Mouse (Mus musculus): Measurements from ENCODE around the gene Gh.

The Gh gene

GRCm38 (mm10) chr11:106308162-106308561 is 6.5 kb upstream of the Gh start:
- no peak for DNase-seq (ENCODE audit: low spot score)

- no peak for DNase-seq (ENCODE audit: low spot score)
These were observed 5.8 kb upstream of the Gh start for GRCm38 (mm10) chr11:106307432-106307831.

GRCm38 (mm10) chr11:106306758-106307157 is 5.1 kb upstream of the Gh start:
- DNase-seq (ENCODE audit: low spot score), result no peak

GRCm38 (mm10) chr11:106306065-106306385 is 4.4 kb upstream of the Gh start:
- DNase-seq (ENCODE audit: low spot score), result no peak

DNA sequence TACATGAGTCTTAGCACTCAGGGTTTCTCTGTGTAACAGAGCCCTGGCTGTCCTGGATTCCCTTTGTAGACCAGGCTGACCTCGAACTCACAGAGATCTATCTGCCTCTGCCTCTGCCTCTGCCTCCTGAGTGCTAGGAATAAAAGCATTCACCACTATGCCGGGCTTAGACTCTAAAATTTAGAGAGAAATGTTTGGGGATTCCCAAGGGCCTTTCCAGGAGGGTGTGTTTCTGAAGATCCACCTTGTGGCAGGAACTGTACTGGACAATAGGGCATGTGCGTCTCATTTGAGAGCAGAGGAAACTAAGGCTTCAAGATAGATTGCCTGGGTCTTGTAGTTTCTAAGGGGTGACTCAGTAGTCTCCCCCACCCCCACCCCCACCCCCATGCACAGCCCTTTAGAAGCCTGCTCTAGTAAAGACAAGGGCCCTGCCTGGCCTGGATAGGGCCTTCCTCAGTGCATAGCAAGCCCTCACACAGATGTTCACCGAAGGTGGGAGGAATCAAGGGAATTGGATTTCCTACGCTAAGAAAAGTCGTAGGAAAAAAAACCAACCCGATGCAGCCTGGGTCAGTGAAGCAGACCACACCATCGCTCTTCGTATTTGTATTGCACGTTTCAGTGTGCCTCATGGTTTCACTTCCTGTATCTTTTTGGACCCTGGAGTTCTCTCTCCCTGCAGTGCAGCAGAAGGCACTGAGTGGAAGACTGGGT is 3.8 kb upstream of the Gh start:
- DNase-seq (ENCODE audit: low spot score), result no peak

- DNase-seq (ENCODE audit: low spot score), result peak; percentile 62
These were observed 969 bp upstream of the Gh start for GRCm38 (mm10) chr11:106302634-106303033.

DNA sequence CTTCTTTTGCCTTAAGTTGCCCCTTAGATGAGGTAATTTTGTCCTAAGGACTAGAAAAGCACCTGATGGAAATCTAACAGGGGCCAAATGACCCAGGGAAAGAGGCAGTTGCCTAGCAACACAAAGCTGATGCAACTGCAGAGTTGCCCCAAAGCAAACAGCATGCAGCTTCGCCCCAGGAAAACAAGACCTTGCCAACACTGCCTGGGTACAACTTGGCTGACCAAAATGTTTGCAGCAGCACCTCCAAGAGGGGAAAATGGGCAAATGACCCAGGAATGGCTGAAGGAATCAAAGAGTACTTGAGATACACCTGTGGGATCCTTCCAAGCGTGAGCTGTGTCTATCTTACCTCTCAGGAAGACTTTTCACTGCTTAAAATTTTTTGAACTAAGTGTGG is 9.8 kb downstream of the Gh start:
- DNase-seq (ENCODE audit: low spot score), result no peak

GRCm38 (mm10) chr11:106290376-106290775 is 11.3 kb downstream of the Gh start:
- DNase-seq (ENCODE audit: low spot score), result no peak

DNA sequence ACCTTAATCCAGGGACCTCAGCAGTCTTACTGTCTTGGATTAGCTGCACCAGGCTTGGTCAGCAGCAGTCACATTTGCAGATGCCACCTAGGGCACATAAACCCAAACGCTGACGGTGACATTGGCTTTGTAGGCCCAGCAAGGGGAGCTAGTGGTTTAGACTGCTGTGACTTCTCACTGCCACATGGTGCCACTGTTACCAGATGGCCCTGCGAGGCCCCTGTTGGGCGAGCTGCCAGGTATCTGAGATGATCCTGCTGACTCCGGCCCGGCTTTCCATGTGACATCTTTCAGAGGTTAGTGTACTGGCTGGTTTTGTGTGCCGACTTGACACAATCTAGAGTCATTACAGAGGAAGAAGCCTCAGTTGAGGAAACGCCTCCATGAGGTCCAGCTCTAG is 12.3 kb downstream of the Gh start:
- no peak for DNase-seq (ENCODE audit: low spot score)

DNA sequence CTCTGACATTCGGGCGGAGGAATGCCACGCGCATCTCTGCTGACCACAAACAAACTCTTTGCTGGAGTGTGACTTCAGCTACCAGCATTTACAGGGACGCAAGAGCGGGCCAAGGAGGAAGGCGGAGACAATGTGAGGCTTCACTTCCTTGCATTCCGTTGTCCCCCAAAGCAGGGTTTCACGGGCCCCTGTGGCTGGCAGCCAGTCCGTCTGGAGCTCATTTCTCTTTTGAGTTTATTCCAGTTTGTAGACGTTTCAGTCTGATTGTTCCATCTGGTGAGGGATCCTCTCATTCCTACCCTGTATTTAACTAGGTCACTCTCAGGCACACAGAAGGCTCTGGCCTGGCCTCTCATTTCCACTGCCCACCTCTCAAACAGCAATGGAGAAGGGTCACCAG is 14.7 kb downstream of the Gh start:
- no peak for DNase-seq (ENCODE audit: low spot score)

- DNase-seq (ENCODE audit: low spot score), result no peak
These were observed 15.5 kb downstream of the Gh start for GRCm38 (mm10) chr11:106286206-106286605.

GRCm38 (mm10) chr11:106284126-106284525 is 17.5 kb downstream of the Gh start:
- no peak for DNase-seq (ENCODE audit: low spot score)

DNA sequence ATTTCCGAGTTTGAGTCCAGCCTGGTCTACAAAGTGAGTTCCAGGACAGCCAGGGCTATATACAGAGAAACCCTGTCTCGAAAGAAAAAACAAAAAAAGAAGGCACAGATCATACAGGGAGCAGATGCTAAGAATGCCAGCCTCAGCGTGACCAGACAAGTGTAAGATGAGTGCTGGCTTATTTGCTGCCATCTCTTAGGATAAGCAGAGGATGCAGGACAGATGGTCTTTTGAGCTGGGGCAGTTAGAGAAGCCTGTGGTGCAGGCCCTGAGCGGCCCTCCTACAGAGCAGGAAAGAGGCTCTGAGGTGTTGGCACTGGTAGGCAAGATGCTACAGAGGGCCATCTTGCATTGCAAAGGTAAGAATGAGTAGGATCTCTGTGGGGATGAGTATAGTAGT is 18.3 kb downstream of the Gh start:
- no peak for DNase-seq (ENCODE audit: low spot score)

DNA sequence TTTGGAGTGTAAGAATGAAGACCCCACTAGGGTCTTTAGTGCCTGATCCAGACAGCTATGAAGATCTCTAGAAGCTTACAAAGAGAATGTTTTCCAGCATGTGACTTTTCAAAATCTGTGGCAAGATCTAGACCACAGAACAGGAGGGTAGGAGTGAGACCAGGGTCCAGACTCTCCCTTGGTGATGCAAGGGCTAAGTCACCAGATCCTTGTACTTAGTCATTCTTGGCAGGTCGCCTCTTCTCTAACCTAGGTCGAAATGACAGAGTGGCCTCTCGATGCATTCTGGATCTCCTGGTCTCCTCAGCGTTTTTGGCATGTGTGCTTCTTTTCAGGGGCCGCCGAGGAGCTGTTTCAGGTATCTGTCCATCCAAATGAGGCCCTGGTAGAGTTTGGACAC is 19.2 kb downstream of the Gh start:
- no peak for DNase-seq (ENCODE audit: low spot score)

- peak; percentile 95 for DNase-seq (ENCODE audit: low spot score)
These were observed 25.2 kb downstream of the Gh start, which contains the start of gene Tcam1 for GRCm38 (mm10) chr11:106276454-106276853. Gene Tcam1 (plus strand): TSS chr11:106276672.

DNA sequence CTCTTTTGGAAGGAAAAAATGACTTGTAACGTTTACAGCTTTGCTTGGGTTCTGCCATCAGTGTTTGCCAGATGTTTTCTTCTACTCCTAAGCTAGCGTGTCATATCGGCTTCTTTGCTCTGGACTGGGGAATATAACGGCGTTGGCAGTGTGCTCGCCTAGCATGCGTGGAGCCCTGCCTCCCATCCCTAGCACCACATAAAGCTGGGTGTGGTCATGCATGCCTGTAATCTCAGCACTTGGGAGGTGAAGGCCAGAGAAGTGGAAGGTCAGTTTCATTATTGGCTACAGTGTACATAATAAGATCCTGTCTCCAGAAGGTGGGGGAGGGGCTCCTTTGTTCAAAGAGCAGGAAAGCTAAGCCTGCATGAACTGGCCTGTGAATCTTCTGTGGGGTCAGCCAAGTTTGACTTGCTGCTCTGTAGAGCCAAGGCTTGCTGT is 26.7 kb downstream of the Gh start:
- DNase-seq (ENCODE audit: low spot score), result no peak

DNA sequence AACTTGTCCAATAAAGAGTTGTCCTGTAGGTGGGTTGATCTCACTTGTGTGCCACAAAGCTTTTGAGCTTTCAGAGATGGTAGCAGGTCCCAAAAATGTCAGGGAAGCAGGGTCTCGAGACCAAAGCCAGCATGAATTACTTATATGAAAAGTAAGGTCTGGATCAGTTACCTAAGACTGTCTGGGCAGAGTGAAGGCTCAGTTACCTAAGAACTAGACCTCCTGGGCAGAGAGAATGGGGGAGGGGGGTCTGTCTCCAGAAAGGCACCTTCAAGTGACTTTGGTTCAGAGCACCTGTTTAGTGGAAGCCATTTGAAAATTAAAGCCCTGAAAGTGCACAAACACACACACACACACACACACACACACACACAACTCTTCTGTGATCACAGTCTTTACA is 27.3 kb downstream of the Gh start:
- no peak for DNase-seq (ENCODE audit: low spot score)

- no peak for DNase-seq (ENCODE audit: low spot score)
These were observed 27.9 kb downstream of the Gh start for GRCm38 (mm10) chr11:106273811-106274210.

- DNase-seq (ENCODE audit: low spot score), result no peak
These were observed 28.4 kb downstream of the Gh start for GRCm38 (mm10) chr11:106273311-106273684.

DNA sequence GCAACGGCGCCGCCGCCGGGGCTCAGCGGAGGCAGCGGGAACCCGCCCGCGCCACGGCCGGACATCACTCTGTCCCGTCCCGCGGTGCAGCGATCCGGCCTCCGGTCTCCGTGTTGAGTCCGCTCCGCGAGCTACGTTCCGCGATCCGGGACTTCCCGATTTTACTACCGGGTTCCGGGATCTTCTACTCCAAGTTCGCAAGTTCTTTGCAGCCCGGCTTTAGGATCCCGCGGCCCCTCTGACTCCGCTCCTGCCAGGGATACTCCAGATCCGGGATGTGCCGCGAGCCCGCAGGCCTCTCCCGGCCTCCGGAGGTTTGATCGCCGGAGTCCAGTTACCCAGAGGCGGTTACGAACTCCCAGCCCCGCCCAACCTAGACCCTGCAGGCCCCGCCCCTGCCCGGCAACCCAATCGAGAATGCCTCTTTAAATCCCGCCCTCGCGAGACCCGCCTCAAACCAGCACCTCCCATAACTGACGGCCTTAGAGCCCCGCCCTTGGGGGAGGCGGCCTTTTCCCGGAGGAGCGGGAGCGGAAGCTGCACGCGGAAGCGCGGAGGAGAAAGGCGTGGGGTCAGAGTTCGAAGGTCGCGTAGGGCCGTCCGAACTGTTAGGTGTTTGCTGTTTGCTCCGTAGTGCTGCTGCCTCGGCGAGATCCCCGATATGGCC is 28.9 kb downstream of the Gh start, which contains the start of gene Smarcd2:
TSS of gene Smarcd2 (minus strand) at position 329 of the 667 bp plus-strand sequence.
- peak; percentile 95 for DNase-seq (ENCODE audit: low spot score)

GRCm38 (mm10) chr11:106271794-106272643 is 29.6 kb downstream of the Gh start:
- DNase-seq (ENCODE audit: low spot score), result peak; percentile 51

DNA sequence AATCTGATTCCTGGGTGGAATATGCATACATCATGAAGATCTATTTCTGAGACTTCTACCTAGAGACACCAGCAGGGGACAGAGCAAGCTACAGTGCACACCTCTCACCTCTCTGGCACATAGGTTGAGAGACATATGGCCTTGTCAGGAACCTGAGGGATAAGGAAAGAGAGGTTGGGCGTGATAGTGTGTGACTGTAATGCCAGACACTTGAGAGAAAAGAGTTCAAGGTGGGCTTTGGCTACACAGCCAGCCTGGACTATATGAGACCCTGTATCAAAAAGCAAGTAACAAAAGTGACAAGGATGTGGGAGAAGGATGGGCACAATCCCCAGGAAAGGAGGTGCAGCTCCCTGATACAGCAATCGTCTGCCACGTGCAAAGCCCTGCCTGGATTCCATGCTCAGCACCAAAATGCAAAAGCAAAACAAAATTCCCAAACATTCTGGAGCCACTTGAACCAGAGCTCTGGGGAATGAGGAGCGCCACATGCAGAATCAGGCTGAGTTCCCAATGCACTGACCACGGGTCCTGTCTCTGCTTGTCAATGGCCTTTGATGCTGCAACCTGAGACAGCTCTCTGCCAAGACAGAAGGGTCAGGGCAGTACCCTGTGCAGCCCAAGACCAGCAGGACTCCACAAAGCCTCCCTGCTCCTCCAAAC is 30.4 kb downstream of the Gh start:
- DNase-seq (ENCODE audit: low spot score), result no peak

Measured in urinary bladder, postnatal 25 days (tissue).